Mouse (Mus musculus) left cerebral cortex, adult 9 months (tissue): ENCODE results near the gene AC131692.1.
"Not testable (repeated sequence)": the region's sequence is repeated elsewhere in the genome, so short reads cannot be mapped to it uniquely, and the experiment has no call there.

Source experiments
- DNase-seq, 2 experiments: peaks; one replicate each; pipeline ENCODE4 v3.0.0; 2022; ENCODE audit warnings: low spot score in 2 of 2

Gene AC131692.1

GRCm38 (mm10) chr19:6117346-6117985, 23.2 kb downstream of the AC131692.1 start:
- no peak for DNase-seq

- peak; percentile 70 to 92 for DNase-seq
These were observed 23.9 kb downstream of the AC131692.1 start, which contains the start of gene Sac3d1 for GRCm38 (mm10) chr19:6117986-6118676. Gene Sac3d1 (minus strand): TSS chr19:6118650.

GRCm38 (mm10) chr19:6118677-6119185, 24.5 kb downstream of the AC131692.1 start:
- DNase-seq, result no peak

GRCm38 (mm10) chr19:6121761-6122160, 27.5 kb downstream of the AC131692.1 start:
- no peak for DNase-seq

- DNase-seq, result no peak
These were observed 29.1 kb downstream of the AC131692.1 start for GRCm38 (mm10) chr19:6123330-6123729.

GRCm38 (mm10) chr19:6124898-6125297, 30.7 kb downstream of the AC131692.1 start:
- DNase-seq, result no peak

GRCm38 (mm10) chr19:6126289-6126688, 32.1 kb downstream of the AC131692.1 start:
- DNase-seq, result peak in 1 of 2 experiments; percentile 53

- no peak for DNase-seq
These were observed 32.8 kb downstream of the AC131692.1 start for GRCm38 (mm10) chr19:6126789-6127580.

GRCm38 (mm10) chr19:6127760-6128341, 33.6 kb downstream of the AC131692.1 start, which contains the start of gene Snx15:
Gene Snx15 (minus strand): TSS chr19:6128304.
- DNase-seq, result peak; percentile 94 to 97

GRCm38 (mm10) chr19:6130414-6131128, 36.4 kb downstream of the AC131692.1 start:
- not testable (repeated sequence) for DNase-seq

- no peak for DNase-seq
These were observed 38.1 kb downstream of the AC131692.1 start for GRCm38 (mm10) chr19:6132171-6132827.

- not testable (repeated sequence) for DNase-seq
These were observed 39.0 kb downstream of the AC131692.1 start for GRCm38 (mm10) chr19:6133197-6133596.

GRCm38 (mm10) chr19:6136397-6136796, 42.2 kb downstream of the AC131692.1 start:
- no peak for DNase-seq

- DNase-seq, result no peak
These were observed 45.5 kb downstream of the AC131692.1 start for GRCm38 (mm10) chr19:6139701-6140100.

- no peak for DNase-seq
These were observed 46.1 kb downstream of the AC131692.1 start for GRCm38 (mm10) chr19:6140374-6140677.

GRCm38 (mm10) chr19:6140678-6141393, 46.6 kb downstream of the AC131692.1 start, which contains the start of gene Batf2:
Gene Batf2 (plus strand): TSS chr19:6140983.
- peak; percentile 80 to 94 for DNase-seq

GRCm38 (mm10) chr19:6141394-6141749, 47.2 kb downstream of the AC131692.1 start, which contains the start of gene Arl2:
Gene Arl2 (minus strand): TSS chr19:6141548.
- peak in 1 of 2 experiments; percentile 90 for DNase-seq

- no peak for DNase-seq
These were observed 50.6 kb downstream of the AC131692.1 start for GRCm38 (mm10) chr19:6144842-6145241.
